ENCODE assay signal across 19 mouse cellular contexts in the genomic region with DNA sequence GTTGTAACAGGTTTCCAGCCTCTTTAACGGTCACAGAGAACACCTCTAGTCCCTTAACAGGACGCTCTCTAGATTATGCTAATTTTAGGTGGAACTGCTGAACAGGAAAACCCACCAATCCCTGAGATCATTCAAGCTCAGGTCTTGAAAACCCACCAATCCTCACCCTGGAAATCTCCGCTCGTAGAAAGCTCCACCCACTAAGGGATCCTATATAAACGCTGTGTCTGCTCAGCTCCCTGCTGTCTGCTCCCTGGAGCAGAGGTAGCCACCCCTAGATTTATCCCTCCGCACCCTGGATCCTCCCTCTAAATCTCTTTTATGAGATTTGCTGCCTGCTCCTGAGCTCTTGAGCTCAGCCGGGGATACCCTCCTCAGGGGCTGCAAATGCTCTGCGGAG. TPM values are rescaled to one million over a fixed set of nuclear protein-coding genes. Genes with fewer than 3 reads are reported as not detected.
"Had no signal": no experiment of that assay in that cellular context is flagged by ENCODE, and none has a peak within 500 bp of the region (broad histone marks: within the 10 kb centered on the region; RNA-seq: fewer than 3 reads in every experiment).

No protein-coding gene starts in this region.

- H3K27me3 ChIP-seq: midbrain, embryonic 12.5 days; midbrain, embryonic 15.5 days; neural tube, embryonic 12.5 days; stomach, embryonic 15.5 days had no signal

- H3K9ac ChIP-seq: liver, embryonic 14.5 days; lung, embryonic 14.5 days; midbrain, embryonic 12.5 days; midbrain, embryonic 15.5 days; neural tube, embryonic 12.5 days; stomach, embryonic 15.5 days had no signal

- H3K4me3 ChIP-seq: midbrain, embryonic 10.5 days; midbrain, embryonic 12.5 days; midbrain, embryonic 15.5 days; neural tube, embryonic 12.5 days; stomach, embryonic 15.5 days had no signal

- H3K36me3 ChIP-seq: midbrain, embryonic 10.5 days; midbrain, embryonic 12.5 days; midbrain, embryonic 15.5 days; neural tube, embryonic 12.5 days; stomach, embryonic 15.5 days had no signal

- DNase-seq: lung, adult 18-20 months; lung, embryonic 14.5 days; lung, postnatal 10 days; lung, postnatal 4 days; right cerebral cortex, postnatal 14 days; thymus, adult 18-20 months; thymus, postnatal 14 days; thymus, postnatal 36 days had no signal

- H3K9me3 ChIP-seq: midbrain, embryonic 10.5 days; midbrain, embryonic 12.5 days; midbrain, embryonic 15.5 days; neural tube, embryonic 12.5 days; stomach, embryonic 15.5 days had no signal

- H3K27ac ChIP-seq: liver, embryonic 14.5 days; midbrain, embryonic 10.5 days; midbrain, embryonic 12.5 days; midbrain, embryonic 15.5 days; neural tube, embryonic 12.5 days; stomach, embryonic 15.5 days; stomach, postnatal 0 days had no signal

- H3K4me2 ChIP-seq: lung, embryonic 14.5 days; midbrain, embryonic 12.5 days; midbrain, embryonic 15.5 days; neural tube, embryonic 12.5 days; stomach, embryonic 15.5 days had no signal

- ATAC-seq: midbrain, embryonic 15.5 days had no signal

RNA-seq across cellular contexts. Expression of gene Apol7a, which starts 28.3 kb away (rescaled TPM):
- polyA plus RNA-seq: lung, embryonic 14.5 days; midbrain, embryonic 10.5 days; midbrain, embryonic 12.5 days; midbrain, embryonic 15.5 days; midbrain, postnatal 0 days; neural tube, embryonic 12.5 days; neural tube, embryonic 14.5 days; thymus, postnatal 0 days had no signal

RNA-seq across cellular contexts. Expression of gene Apol9a, which starts 40.3 kb away (rescaled TPM):
- polyA plus RNA-seq: liver, embryonic 14.5 days; liver, embryonic 16.5 days; lung, embryonic 14.5 days; midbrain, embryonic 10.5 days; midbrain, embryonic 12.5 days had no signal
